Mouse (Mus musculus): ENCODE measurements at regions not wholly inside any gene's neighbourhood (a gene's known extent, or its start where the extent isn't known, plus 50 kb on each side); places are given as distances from the start of the nearest gene placed in this dataset.

DNA sequence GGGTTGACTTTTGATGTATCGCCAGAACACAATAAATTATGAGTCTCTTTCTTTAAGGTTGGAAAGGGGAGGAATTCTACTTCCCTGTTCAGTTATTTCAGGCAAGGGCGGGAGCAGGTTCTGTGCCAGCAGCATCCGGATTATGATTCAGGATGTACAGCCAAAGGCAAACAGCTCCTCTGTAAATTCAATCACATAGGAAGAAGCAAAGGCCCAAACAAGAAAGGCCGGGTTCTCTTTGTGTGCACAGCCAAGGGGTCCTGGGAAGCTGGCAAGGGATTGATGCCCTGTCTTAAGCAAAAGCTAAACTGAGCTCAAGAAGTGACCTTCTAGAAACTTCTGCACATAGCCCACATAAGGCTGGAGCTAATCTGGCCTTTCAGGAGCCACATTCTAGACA is 135.9 kb upstream of the Hes1 start:
- no peaks in the 10 kb centered on the region for H3K27me3 ChIP-seq
- CTCF ChIA-PET, result no interaction called here
- POLR2A ChIA-PET, result no interaction called here
- DNase-seq (ENCODE audit: low read depth, low spot score), result no peak
- ATAC-seq, result no peak
- TF ChIP-seq CTCF (IDR thresholded peaks at IDR 0.05), result no peak
- in situ Hi-C loops (cut with MboI; ENCODE audit: low pct_unique_long_range_greater_than_20kb), result no loop called here

DNA sequence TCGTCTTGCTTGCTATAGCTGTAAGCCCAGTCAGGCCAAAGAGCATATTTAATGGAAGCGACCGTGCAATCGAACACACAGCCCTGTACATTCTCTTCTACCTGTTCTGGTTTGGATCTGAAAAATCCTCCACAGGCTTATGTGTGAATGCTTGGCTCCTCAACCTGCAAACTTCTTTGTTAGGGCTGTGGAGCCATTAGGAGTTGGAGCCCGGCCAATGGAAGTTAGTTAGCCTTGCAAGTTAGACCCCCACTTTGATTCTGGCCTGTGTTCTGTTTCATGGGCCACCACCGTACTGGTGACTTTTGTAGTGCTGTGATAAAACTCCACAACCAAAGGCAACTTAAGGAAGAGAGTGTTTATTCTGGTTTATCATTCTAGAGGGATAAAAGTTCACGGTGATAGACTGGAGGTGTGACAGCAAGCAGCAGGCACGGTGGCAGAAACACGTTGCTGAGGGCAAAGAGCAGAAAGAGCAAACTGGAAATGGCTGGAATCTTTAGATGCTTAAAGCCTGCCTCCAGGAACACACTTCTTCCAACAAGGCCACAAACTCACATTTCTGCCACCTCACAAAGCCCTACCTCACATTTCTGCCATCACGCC is 132.3 kb upstream of the Hes1 start:
- no peak for TF ChIP-seq CTCF (IDR thresholded peaks at IDR 0.05)

DNA sequence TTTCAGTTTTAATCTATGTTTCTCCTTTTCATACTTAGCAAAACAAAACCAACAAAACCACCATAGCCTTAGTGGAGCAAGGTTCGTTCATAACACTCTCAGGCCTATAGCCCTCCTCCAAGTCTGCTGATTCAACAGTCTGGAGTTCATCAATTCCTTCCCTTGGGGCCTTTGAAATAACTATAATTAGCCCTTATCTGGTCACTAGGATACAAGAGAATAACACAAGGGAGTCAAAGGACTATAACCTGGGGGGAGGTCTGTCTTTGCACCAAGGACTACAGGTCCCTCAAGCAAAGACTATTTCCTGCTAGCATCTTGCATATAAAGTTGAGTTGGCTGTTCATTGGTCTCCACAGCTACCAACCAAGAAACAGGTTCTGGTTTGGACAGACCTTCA is 129.5 kb upstream of the Hes1 start:
- no peak for ATAC-seq
- in situ Hi-C loops (cut with MboI; ENCODE audit: low pct_unique_long_range_greater_than_20kb), result no loop called here
- TF ChIP-seq CTCF (IDR thresholded peaks at IDR 0.05), result no peak
- CTCF ChIA-PET, result no interaction called here
- POLR2A ChIA-PET, result no interaction called here
- H3K27me3 ChIP-seq, result no peaks in the 10 kb centered on the region
- DNase-seq (ENCODE audit: low read depth, low spot score), result no peak

More for the DNA sequence above, 132.3 kb upstream of the Hes1 start:
- H3K27me3 ChIP-seq, result no peaks in the 10 kb centered on the region
- CTCF ChIA-PET, result interaction anchor here (1.0 kb wide), 1 partner anchor 13 kb away, joined by 3 read pairs; no protein-coding TSS in a partner anchor
- DNase-seq (ENCODE audit: low read depth, low spot score) (no peak), ATAC-seq (no peak)
- in situ Hi-C loops (cut with MboI; ENCODE audit: low pct_unique_long_range_greater_than_20kb), result no loop called here
- POLR2A ChIA-PET, result no interaction called here

DNA sequence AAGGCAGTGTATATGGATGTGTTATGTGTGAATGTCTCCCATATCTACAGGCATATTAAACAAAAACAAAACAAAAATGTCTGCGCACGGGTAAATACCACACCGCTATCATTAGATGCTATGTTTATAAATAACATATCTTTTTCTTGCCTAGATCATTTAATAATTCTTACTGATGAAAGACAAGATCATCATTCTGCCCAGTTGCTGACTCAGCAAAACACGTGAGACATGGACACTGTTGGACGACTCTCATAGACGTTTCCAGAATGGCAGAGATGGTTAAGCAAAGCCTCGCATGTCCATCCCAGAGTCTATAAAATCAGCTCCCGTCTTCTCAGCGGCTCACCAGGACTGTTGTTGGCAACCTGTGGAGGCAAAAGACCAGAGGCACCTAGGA is 125.5 kb upstream of the Hes1 start:
- POLR2A ChIA-PET, result no interaction called here
- H3K27me3 ChIP-seq, result no peaks in the 10 kb centered on the region
- DNase-seq (ENCODE audit: low read depth, low spot score) (no peak), ATAC-seq (no peak)
- TF ChIP-seq CTCF (IDR thresholded peaks at IDR 0.05), result no peak
- in situ Hi-C loops (cut with MboI; ENCODE audit: low pct_unique_long_range_greater_than_20kb), result no loop called here
- CTCF ChIA-PET, result no interaction called here

DNA sequence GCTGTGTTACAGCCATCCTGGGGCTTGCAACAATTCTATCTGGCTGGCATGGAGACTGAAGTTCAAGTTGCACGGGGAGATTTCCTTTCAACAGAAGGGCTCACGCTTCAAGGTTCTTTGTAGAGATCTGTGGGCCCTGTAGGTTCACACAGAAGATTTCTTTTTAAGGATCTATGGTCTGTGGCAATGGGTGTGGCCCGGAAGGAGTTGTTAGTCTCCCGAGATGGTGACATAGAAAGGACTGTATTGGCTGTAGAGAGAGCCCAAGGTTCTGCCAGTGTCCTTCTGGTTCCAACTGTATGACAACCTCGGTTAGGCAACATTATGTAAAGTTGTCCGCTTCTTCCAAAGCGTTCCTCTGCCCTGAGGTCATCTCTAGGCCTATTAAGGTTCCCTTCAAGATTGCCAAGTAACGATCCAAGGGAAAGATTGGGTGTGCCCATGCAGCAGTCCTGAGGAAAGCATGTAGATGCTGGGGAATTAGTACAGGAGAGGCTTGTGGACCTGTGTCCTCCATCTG is 124.8 kb upstream of the Hes1 start:
- in situ Hi-C loops (cut with MboI; ENCODE audit: low pct_unique_long_range_greater_than_20kb), result no loop called here
- ChIA-PET CTCF (no interaction called here), POLR2A (no interaction called here)
- TF ChIP-seq CTCF (IDR thresholded peaks at IDR 0.05), result no peak
- DNase-seq (ENCODE audit: low read depth, low spot score) (no peak), ATAC-seq (no peak)
- no peaks in the 10 kb centered on the region for H3K27me3 ChIP-seq

DNA sequence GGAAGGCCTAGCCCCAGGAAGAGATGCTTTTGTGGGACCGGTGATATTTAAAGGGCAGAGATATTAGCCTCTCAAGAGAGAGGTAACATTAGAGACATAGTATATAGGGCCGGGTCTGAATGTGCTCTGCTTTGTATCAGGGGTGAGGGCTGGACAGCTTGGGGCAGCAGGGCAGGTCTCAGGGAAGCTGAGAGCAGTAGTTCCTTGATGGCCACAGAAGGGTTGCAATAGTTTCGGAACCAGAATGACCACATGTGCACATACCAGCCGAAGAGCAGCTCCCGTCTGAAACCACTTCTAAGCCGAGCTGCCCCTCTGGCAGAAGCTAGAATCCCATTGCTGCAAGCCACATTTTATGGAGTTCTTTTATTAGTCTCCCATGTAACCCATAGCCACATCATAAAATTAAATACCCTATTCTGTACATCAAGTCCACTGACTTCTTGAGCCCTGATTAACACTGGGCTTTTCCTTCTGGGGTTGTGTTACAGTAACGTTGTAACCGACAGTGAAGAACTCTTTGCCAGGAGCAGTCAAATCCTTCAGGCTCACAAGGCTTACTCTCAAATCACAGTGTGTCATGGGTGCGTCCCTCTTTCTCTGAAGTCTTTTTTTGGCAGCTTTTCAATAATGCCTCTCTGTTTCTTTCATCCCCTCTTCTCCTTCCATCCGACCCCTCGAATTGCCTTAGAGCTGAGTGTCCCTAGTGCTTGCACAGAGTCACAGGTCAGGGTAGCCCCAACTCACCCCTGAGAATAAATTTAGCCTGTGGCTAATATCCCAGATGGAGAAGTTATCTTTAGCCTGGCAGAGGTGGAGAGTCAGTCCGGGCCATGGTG is 124.1 kb upstream of the Hes1 start:
- no peak for TF ChIP-seq CTCF (IDR thresholded peaks at IDR 0.05)

DNA sequence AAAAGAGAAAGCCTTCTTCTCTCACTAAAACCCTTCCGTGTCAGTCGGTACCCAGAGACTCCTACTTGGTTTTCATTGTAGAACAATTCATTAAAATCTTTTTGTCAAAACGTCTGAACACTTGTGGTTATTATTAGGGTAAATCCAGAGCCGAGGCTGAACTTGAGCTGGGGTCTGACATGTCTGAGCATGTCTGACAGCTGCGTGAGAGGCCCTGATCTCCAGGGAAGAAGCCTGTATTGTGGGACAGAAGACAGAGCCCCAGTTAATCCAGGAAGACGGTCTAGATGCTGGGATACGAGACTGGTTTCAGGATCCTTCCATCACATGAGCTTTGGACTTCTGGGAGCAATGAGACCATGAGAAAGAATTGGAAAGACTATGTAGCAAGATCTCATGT is 122.1 kb upstream of the Hes1 start:
- H3K27me3 ChIP-seq, result no peaks in the 10 kb centered on the region
- ChIA-PET POLR2A (interaction anchor here (0.8 kb wide), 1 partner anchor 88 kb away, joined by 4 read pairs; no protein-coding TSS in a partner anchor), CTCF (no interaction called here)
- ATAC-seq (no peak), DNase-seq (ENCODE audit: low read depth, low spot score) (no peak)
- in situ Hi-C loops (cut with MboI; ENCODE audit: low pct_unique_long_range_greater_than_20kb), result no loop called here
- no peak for TF ChIP-seq CTCF (IDR thresholded peaks at IDR 0.05)

More for the DNA sequence above, 124.1 kb upstream of the Hes1 start:
- DNase-seq (ENCODE audit: low read depth, low spot score), result no peak
- ChIA-PET POLR2A (no interaction called here), CTCF (no interaction called here)
- H3K27me3 ChIP-seq, result no peaks in the 10 kb centered on the region
- in situ Hi-C loops (cut with MboI; ENCODE audit: low pct_unique_long_range_greater_than_20kb), result no loop called here
- no peak for ATAC-seq

DNA sequence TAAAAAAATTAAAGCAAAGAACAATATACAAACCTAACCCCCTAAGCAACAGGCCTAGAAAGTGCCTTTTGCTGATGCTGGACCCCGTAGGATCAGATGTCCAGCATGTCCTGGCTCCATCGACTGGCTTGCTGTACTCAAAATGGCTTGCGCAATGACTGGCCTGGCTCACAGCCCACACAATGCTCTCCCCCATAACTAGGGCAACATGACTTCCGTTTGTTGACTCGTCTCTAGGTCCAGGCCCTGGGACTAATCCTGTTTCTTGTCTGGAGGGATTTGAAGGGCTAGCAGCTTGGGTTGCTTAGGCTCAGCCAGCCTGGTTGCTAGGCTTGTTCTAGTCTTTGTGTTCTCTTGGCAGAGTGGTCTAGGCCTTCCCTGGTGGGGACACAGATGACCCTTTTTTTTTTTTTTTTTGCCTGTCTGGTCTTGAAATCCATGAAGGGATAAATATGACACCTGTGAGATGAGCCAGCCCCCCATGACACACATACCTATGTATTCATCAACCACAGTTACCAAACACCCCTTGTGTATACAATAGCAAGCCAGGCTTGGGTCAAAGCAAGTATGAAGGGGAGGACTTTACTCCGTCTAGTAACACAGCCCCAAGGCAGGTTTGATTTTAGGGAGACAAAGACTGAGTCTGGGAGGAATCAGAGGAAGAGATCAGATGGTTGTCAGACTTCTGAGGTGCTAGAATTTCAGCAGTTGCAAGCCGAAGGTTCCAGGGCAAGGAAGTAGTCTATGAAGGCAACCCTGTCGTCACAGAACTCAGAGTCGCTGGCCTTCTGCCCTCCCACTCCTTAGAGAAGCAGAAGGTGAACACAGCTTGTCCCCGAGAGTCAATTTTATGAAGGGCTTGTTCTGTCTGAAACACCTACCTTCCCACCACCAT is 120.0 kb upstream of the Hes1 start:
- DNase-seq (ENCODE audit: low read depth, low spot score) (peak; percentile 43), ATAC-seq (no peak)
- H3K27me3 ChIP-seq, result no peaks in the 10 kb centered on the region
- CTCF ChIA-PET, result interaction anchor here (1.0 kb wide), 1 partner anchor 10 kb away, joined by 3 read pairs; no protein-coding TSS in a partner anchor
- POLR2A ChIA-PET, result interaction anchor here (0.9 kb wide), 1 partner anchor 122 kb away, joined by 3 read pairs; no protein-coding TSS in a partner anchor
- no peak for TF ChIP-seq CTCF (IDR thresholded peaks at IDR 0.05)
- in situ Hi-C loops (cut with MboI; ENCODE audit: low pct_unique_long_range_greater_than_20kb), result no loop called here

DNA sequence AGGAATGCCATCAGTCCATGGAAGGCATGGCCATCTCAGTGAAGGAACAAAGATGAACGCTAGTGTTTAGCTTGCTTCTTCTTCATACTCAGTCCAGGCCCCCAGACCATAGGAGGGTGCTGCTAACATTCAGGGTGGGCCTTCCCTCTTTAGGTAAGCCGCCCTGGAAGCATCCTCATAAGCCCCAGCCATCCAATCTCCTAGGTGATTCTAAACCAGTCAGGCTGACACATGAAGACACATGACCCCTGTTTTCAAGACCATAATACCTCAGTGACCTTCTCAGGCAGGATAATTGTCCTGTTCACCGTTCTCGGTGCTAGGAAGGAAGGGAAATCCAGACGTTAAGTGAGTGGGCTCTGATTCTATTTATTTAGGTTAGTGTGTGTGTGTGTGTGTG is 119.2 kb upstream of the Hes1 start:
- CTCF ChIA-PET, result interaction anchor here (1.8 to 2.3 kb wide), 2 partner anchors 116 to 210 kb away, joined by 5 to 7 read pairs; no protein-coding TSS in a partner anchor
- DNase-seq (ENCODE audit: low read depth, low spot score), result no peak
- H3K27me3 ChIP-seq, result no peaks in the 10 kb centered on the region
- POLR2A ChIA-PET, result interaction anchor here (0.9 to 1.1 kb wide), 2 partner anchors 64 to 121 kb away, joined by 3 to 4 read pairs; no protein-coding TSS in a partner anchor
- no peak for ATAC-seq
- in situ Hi-C loops (cut with MboI; ENCODE audit: low pct_unique_long_range_greater_than_20kb), result loop anchor here (5.0 kb wide), 3 partner anchors 122 to 242 kb away; no protein-coding TSS in a partner anchor
- TF ChIP-seq CTCF (IDR thresholded peaks at IDR 0.05), result no peak

DNA sequence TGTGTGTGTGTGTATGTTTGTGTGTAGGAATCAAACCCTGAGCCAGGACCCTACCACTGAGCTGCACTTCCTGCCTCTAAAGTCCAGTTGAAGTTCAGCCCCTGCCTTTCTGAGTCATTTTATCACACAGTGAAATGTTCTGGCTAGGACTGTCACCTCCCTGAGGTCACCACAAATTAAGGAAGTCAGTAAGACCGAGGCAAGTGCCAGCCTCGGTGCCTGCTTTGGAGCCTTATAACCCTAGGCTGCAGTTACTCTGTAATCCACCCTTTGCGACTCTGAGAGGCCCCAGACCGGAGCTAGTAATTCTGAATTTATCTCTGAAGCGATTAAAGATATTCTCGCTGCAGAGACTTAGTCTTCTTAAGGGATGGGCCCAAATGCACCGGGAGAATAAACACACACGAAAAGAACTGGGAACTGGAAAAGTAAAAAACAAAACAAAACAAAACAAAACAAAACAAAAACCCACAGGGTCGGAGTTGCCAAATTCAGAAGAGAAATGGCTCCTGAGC is 118.8 kb upstream of the Hes1 start:
- peak; percentile 18 for ATAC-seq

More for the DNA sequence above, 118.8 kb upstream of the Hes1 start:
- H3K27me3 ChIP-seq, result no peaks in the 10 kb centered on the region
- POLR2A ChIA-PET, result interaction anchor here (1.1 kb wide), 1 partner anchor 63 kb away, joined by 4 read pairs; no protein-coding TSS in a partner anchor
- CTCF ChIA-PET, result interaction anchor here (1.8 to 2.3 kb wide), 2 partner anchors 115 to 211 kb away, joined by 5 to 7 read pairs; no protein-coding TSS in a partner anchor
- no peak for DNase-seq (ENCODE audit: low read depth, low spot score)
- in situ Hi-C loops (cut with MboI; ENCODE audit: low pct_unique_long_range_greater_than_20kb), result loop anchor here (5.0 kb wide), 3 partner anchors 122 to 242 kb away; no protein-coding TSS in a partner anchor
- TF ChIP-seq CTCF (IDR thresholded peaks at IDR 0.05), result no peak
